Mouse (Mus musculus): ENCODE data around the gene Aldh1a2. TPM values are rescaled to one million over a fixed set of nuclear protein-coding genes. Genes with fewer than 3 reads are reported as not detected.

The Aldh1a2 gene
- polyA plus RNA-seq, 1 experiment: 0.02 TPM

- Histone ChIP-seq H3ac (ENCODE audit: control insufficient read depth, insufficient read length) (no peak overlapping the region), H3K4me2 (ENCODE audit: low read depth) (no peak overlapping the region), H3K79me2 (ENCODE audit: control insufficient read depth, insufficient read depth) (no peaks in the 10 kb centered on the region), H3K27me3 (ENCODE audit: control insufficient read depth, insufficient read depth, insufficient read length) (peaks cover 3% of the 10 kb centered on the region), H3K36me3 (ENCODE audit: control insufficient read depth, insufficient read depth) (no peaks in the 10 kb centered on the region), H3K4me3 (no peak overlapping the region)
- no peak for TF ChIP-seq POLR2AphosphoS2 (IDR thresholded peaks at IDR 0.05; ENCODE audit: insufficient read length, low read depth)
- no peak for TF ChIP-seq TCF3 (IDR thresholded peaks at IDR 0.05; ENCODE audit: insufficient read length, low read depth)
- TF ChIP-seq POLR2A (IDR thresholded peaks at IDR 0.05; ENCODE audit: insufficient read length, low read depth): no peak
- TF ChIP-seq SRF (IDR thresholded peaks at IDR 0.05; ENCODE audit: control insufficient read depth, insufficient read length, low read depth): no peak
- no peak for TF ChIP-seq E2F4 (IDR thresholded peaks at IDR 0.05; ENCODE audit: insufficient read depth)
- TF ChIP-seq CEBPB (IDR thresholded peaks at IDR 0.05; ENCODE audit: insufficient read depth, poor library complexity, severe bottlenecking): no peak
- TF ChIP-seq REST (IDR thresholded peaks at IDR 0.05; ENCODE audit: insufficient read depth, insufficient read length): no peak
- no peak for TF ChIP-seq MAX (IDR thresholded peaks at IDR 0.05; ENCODE audit: low read depth)
- no peak for TF ChIP-seq MYOG (IDR thresholded peaks at IDR 0.05; ENCODE audit: control insufficient read depth in 1 of 3, insufficient read depth in 1 of 3, insufficient read length in 2 of 3, low read depth in 2 of 3)
- no peak for TF ChIP-seq TCF12 (IDR thresholded peaks at IDR 0.05; ENCODE audit: insufficient read depth, poor library complexity, severe bottlenecking)
Observed at GRCm38 (mm10) chr9:71288738-71289137, 73.1 kb downstream of the Aldh1a2 start.

- H3K79me2 ChIP-seq (ENCODE audit: control insufficient read depth, insufficient read depth): no peaks in the 10 kb centered on the region
- H3K36me3 ChIP-seq (ENCODE audit: control insufficient read depth, insufficient read depth): no peaks in the 10 kb centered on the region
- no peak for TF ChIP-seq SRF (IDR thresholded peaks at IDR 0.05; ENCODE audit: control insufficient read depth, insufficient read length, low read depth)
- TF ChIP-seq REST (IDR thresholded peaks at IDR 0.05; ENCODE audit: insufficient read depth, insufficient read length): no peak
- TF ChIP-seq E2F4 (IDR thresholded peaks at IDR 0.05; ENCODE audit: insufficient read depth): no peak
- no peak for TF ChIP-seq USF1 (IDR thresholded peaks at IDR 0.05; ENCODE audit: low read depth)
- TF ChIP-seq MYOG (IDR thresholded peaks at IDR 0.05; ENCODE audit: control insufficient read depth in 1 of 3, insufficient read depth in 1 of 3, insufficient read length in 2 of 3, low read depth in 2 of 3): no peak
- no peak for TF ChIP-seq MYOD1 (IDR thresholded peaks at IDR 0.05; ENCODE audit: control insufficient read depth in 1 of 3, insufficient read length in 2 of 3, low read depth in 2 of 3)
- no peak for TF ChIP-seq CEBPB (IDR thresholded peaks at IDR 0.05; ENCODE audit: insufficient read depth, poor library complexity, severe bottlenecking)
- no peak for TF ChIP-seq POLR2A (IDR thresholded peaks at IDR 0.05; ENCODE audit: insufficient read length, low read depth)
- no peak for TF ChIP-seq TCF12 (IDR thresholded peaks at IDR 0.05; ENCODE audit: insufficient read depth, poor library complexity, severe bottlenecking)
- no peak for TF ChIP-seq MAX (IDR thresholded peaks at IDR 0.05; ENCODE audit: low read depth)
- no peak overlapping the region for H3ac ChIP-seq (ENCODE audit: control insufficient read depth, insufficient read length)
- peaks cover 5% of the 10 kb centered on the region for H3K27me3 ChIP-seq (ENCODE audit: control insufficient read depth, insufficient read depth, insufficient read length)
- no peak overlapping the region for H3K4me3 ChIP-seq
- H3K4me2 ChIP-seq (ENCODE audit: low read depth): no peak overlapping the region
Observed at GRCm38 (mm10) chr9:71289810-71290209, 74.2 kb downstream of the Aldh1a2 start.

GRCm38 (mm10) chr9:71290730-71291129, 75.1 kb downstream of the Aldh1a2 start:
- no peak overlapping the region for H3K4me3 ChIP-seq
- TF ChIP-seq REST (IDR thresholded peaks at IDR 0.05; ENCODE audit: insufficient read depth, insufficient read length) (no peak), SRF (IDR thresholded peaks at IDR 0.05; ENCODE audit: control insufficient read depth, insufficient read length, low read depth) (no peak), CEBPB (IDR thresholded peaks at IDR 0.05; ENCODE audit: insufficient read depth, poor library complexity, severe bottlenecking) (no peak), USF1 (IDR thresholded peaks at IDR 0.05; ENCODE audit: low read depth) (no peak), TCF3 (IDR thresholded peaks at IDR 0.05; ENCODE audit: insufficient read length, low read depth) (no peak), MAX (IDR thresholded peaks at IDR 0.05; ENCODE audit: low read depth) (no peak), MYOG (IDR thresholded peaks at IDR 0.05; ENCODE audit: control insufficient read depth in 1 of 3, insufficient read depth in 1 of 3, insufficient read length in 2 of 3, low read depth in 2 of 3) (no peak), POLR2A (IDR thresholded peaks at IDR 0.05; ENCODE audit: insufficient read length, low read depth) (no peak), TCF12 (IDR thresholded peaks at IDR 0.05; ENCODE audit: insufficient read depth, poor library complexity, severe bottlenecking) (no peak)
- H3K27me3 ChIP-seq (ENCODE audit: control insufficient read depth, insufficient read depth, insufficient read length): peaks cover 5% of the 10 kb centered on the region
- H3ac ChIP-seq (ENCODE audit: control insufficient read depth, insufficient read length): no peak overlapping the region
- H3K79me2 ChIP-seq (ENCODE audit: control insufficient read depth, insufficient read depth): no peaks in the 10 kb centered on the region
- no peak overlapping the region for H3K4me2 ChIP-seq (ENCODE audit: low read depth)
- H3K36me3 ChIP-seq (ENCODE audit: control insufficient read depth, insufficient read depth): no peaks in the 10 kb centered on the region

GRCm38 (mm10) chr9:71295501-71295900, 79.9 kb downstream of the Aldh1a2 start:
- no peak overlapping the region for H3ac ChIP-seq (ENCODE audit: control insufficient read depth, insufficient read length)
- TF ChIP-seq E2F4 (IDR thresholded peaks at IDR 0.05; ENCODE audit: insufficient read depth) (no peak), USF1 (IDR thresholded peaks at IDR 0.05; ENCODE audit: low read depth) (no peak), MAX (IDR thresholded peaks at IDR 0.05; ENCODE audit: low read depth) (no peak), MYOG (IDR thresholded peaks at IDR 0.05; ENCODE audit: control insufficient read depth in 1 of 3, insufficient read depth in 1 of 3, insufficient read length in 2 of 3, low read depth in 2 of 3) (no peak), POLR2AphosphoS2 (IDR thresholded peaks at IDR 0.05; ENCODE audit: insufficient read length, low read depth) (no peak), REST (IDR thresholded peaks at IDR 0.05; ENCODE audit: insufficient read depth, insufficient read length) (no peak), CEBPB (IDR thresholded peaks at IDR 0.05; ENCODE audit: insufficient read depth, poor library complexity, severe bottlenecking) (no peak), SRF (IDR thresholded peaks at IDR 0.05; ENCODE audit: control insufficient read depth, insufficient read length, low read depth) (no peak), MYOD1 (IDR thresholded peaks at IDR 0.05; ENCODE audit: control insufficient read depth in 1 of 3, insufficient read length in 2 of 3, low read depth in 2 of 3) (no peak), TCF3 (IDR thresholded peaks at IDR 0.05; ENCODE audit: insufficient read length, low read depth) (no peak), TCF12 (IDR thresholded peaks at IDR 0.05; ENCODE audit: insufficient read depth, poor library complexity, severe bottlenecking) (no peak), POLR2A (IDR thresholded peaks at IDR 0.05; ENCODE audit: insufficient read length, low read depth) (no peak)
- H3K27me3 ChIP-seq (ENCODE audit: control insufficient read depth, insufficient read depth, insufficient read length): peaks cover 7% of the 10 kb centered on the region
- H3K79me2 ChIP-seq (ENCODE audit: control insufficient read depth, insufficient read depth): no peaks in the 10 kb centered on the region
- no peak overlapping the region for H3K4me3 ChIP-seq
- H3K36me3 ChIP-seq (ENCODE audit: control insufficient read depth, insufficient read depth): no peaks in the 10 kb centered on the region
- H3K4me2 ChIP-seq (ENCODE audit: low read depth): no peak overlapping the region

GRCm38 (mm10) chr9:71303594-71303993, 88.0 kb downstream of the Aldh1a2 start:
- Histone ChIP-seq H3K4me3 (no peak overlapping the region), H3ac (ENCODE audit: control insufficient read depth, insufficient read length) (no peak overlapping the region), H3K4me2 (ENCODE audit: low read depth) (no peak overlapping the region), H3K36me3 (ENCODE audit: control insufficient read depth, insufficient read depth) (no peaks in the 10 kb centered on the region), H3K79me2 (ENCODE audit: control insufficient read depth, insufficient read depth) (no peaks in the 10 kb centered on the region), H3K27me3 (ENCODE audit: control insufficient read depth, insufficient read depth, insufficient read length) (peaks cover 3% of the 10 kb centered on the region)
- TF ChIP-seq TCF3 (IDR thresholded peaks at IDR 0.05; ENCODE audit: insufficient read length, low read depth): no peak
- no peak for TF ChIP-seq POLR2AphosphoS2 (IDR thresholded peaks at IDR 0.05; ENCODE audit: insufficient read length, low read depth)
- no peak for TF ChIP-seq CEBPB (IDR thresholded peaks at IDR 0.05; ENCODE audit: insufficient read depth, poor library complexity, severe bottlenecking)
- TF ChIP-seq TCF12 (IDR thresholded peaks at IDR 0.05; ENCODE audit: insufficient read depth, poor library complexity, severe bottlenecking): no peak
- TF ChIP-seq POLR2A (IDR thresholded peaks at IDR 0.05; ENCODE audit: insufficient read length, low read depth): no peak
- no peak for TF ChIP-seq MYOD1 (IDR thresholded peaks at IDR 0.05; ENCODE audit: control insufficient read depth in 1 of 3, insufficient read length in 2 of 3, low read depth in 2 of 3)
- no peak for TF ChIP-seq MAX (IDR thresholded peaks at IDR 0.05; ENCODE audit: low read depth)
- TF ChIP-seq MYOG (IDR thresholded peaks at IDR 0.05; ENCODE audit: control insufficient read depth in 1 of 3, insufficient read depth in 1 of 3, insufficient read length in 2 of 3, low read depth in 2 of 3): no peak
- no peak for TF ChIP-seq SRF (IDR thresholded peaks at IDR 0.05; ENCODE audit: control insufficient read depth, insufficient read length, low read depth)
- no peak for TF ChIP-seq E2F4 (IDR thresholded peaks at IDR 0.05; ENCODE audit: insufficient read depth)
